Comparison of ENCODE assay signal across 8 mouse cellular contexts in the genomic region with DNA sequence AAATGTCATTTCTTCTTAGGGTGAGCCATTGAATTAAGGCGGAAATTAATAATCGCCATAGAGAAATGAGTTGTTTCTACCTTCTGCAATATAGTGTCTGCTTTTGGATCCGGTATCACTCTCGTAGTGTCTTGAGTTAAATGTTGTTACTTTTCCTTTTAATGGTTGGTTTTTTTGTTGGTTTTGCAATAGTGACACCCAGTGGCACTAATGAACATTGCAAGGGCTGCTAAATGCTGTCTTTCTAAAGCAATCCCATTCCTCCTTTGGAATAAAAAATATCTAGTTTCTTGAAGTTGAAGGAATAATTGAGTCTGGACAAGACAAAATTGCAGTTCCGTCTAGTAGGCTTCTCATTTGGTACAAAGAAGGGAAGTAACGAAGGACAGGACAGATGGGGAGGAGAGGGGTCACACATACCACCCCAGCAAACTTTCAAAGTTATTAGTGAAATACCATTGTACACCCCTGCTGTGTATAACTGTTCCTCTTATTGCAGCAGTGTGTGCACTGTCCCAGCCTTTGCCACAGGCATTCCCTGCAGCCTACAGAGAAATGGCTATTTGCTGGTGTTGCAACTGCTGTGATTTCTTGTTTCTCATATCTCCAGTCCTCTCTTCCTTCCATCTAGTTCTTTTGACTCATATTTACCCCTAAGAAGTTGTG.
DNase-seq lines count a peak whose midpoint lies in the region; ATAC-seq lines count a peak whose summit lies in the region.

No protein-coding gene starts in this region.

- peak overlapping the region; percentile 27; the same call in 1 of the 2 replicates for H3K4me2 ChIP-seq in liver, embryonic 11.5 days
- H3K4me2 ChIP-seq in liver, embryonic 12.5 days = no peak overlapping the region
- no peak overlapping the region for H3K4me2 ChIP-seq in forebrain, embryonic 12.5 days

- no peaks in the 10 kb centered on the region for H3K9me3 ChIP-seq in liver, embryonic 11.5 days (ENCODE audit: control insufficient read depth, low read length)
- H3K9me3 ChIP-seq in liver, embryonic 12.5 days (replicated peaks) = no peaks in the 10 kb centered on the region
- H3K9me3 ChIP-seq in forebrain, embryonic 12.5 days = no peaks in the 10 kb centered on the region

- no peak overlapping the region for H3K4me3 ChIP-seq in liver, embryonic 11.5 days (ENCODE audit: low read depth, low read length)
- no peak overlapping the region for H3K4me3 ChIP-seq in liver, embryonic 12.5 days
- no peak overlapping the region for H3K4me3 ChIP-seq in forebrain, embryonic 12.5 days (replicated peaks)

- DNase-seq in liver, embryonic 11.5 days (ENCODE audit: low spot score) = no peak
- DNase-seq in adrenal gland, postnatal 36 days = peak; percentile 50 to 63
- DNase-seq in layer of hippocampus, adult 9-11 months = peak; percentile 61
- DNase-seq in skeletal muscle tissue, adult 2 months (ENCODE audit: low read depth, low spot score) = peak; percentile 40

- no peak for ATAC-seq in liver, embryonic 11.5 days (replicated peaks; ENCODE audit: low FRiP score)
- ATAC-seq in liver, embryonic 12.5 days = no peak
- ATAC-seq in forebrain, embryonic 12.5 days (ENCODE audit: low FRiP score) = 0 out of 2 replicates have a peak, but pooled peaks have one; percentile 49
- ATAC-seq in hematopoietic stem cell, adult 5-6 weeks (replicated peaks in 1 of 2; ENCODE audit: insufficient read depth in 1 of 2, low FRiP score in 2 of 2, low TSS enrichment in 1 of 2, low read depth in 1 of 2, poor library complexity in 2 of 2, severe bottlenecking in 2 of 2) = peak; percentile 60 to 72; a peak in 1 of 4 replicates
- peak; percentile 88 for ATAC-seq in megakaryocyte progenitor cell, adult 5-6 weeks (replicated peaks; ENCODE audit: poor library complexity)

- H3K36me3 ChIP-seq in liver, embryonic 11.5 days (ENCODE audit: control insufficient read depth, insufficient read depth, low read length) = no peaks in the 10 kb centered on the region
- no peaks in the 10 kb centered on the region for H3K36me3 ChIP-seq in liver, embryonic 12.5 days
- no peaks in the 10 kb centered on the region for H3K36me3 ChIP-seq in forebrain, embryonic 12.5 days (replicated peaks)

- 31% methylated on average over 6 of the region's 6 CpGs for WGBS in liver, embryonic 11.5 days
- 28% methylated on average over 6 of the region's 6 CpGs for WGBS in liver, embryonic 12.5 days (ENCODE audit: insufficient replicate concordance)
- WGBS in forebrain, embryonic 12.5 days = 34% methylated on average over 6 of the region's 6 CpGs

- no peak overlapping the region for H3K9ac ChIP-seq in liver, embryonic 11.5 days (ENCODE audit: low read depth, low read length)
- H3K9ac ChIP-seq in liver, embryonic 12.5 days = no peak overlapping the region
- no peak overlapping the region for H3K9ac ChIP-seq in forebrain, embryonic 12.5 days

- no peaks in the 10 kb centered on the region for H3K4me1 ChIP-seq in liver, embryonic 11.5 days (replicated peaks; ENCODE audit: control insufficient read depth, insufficient read depth, low read length)
- no peaks in the 10 kb centered on the region for H3K4me1 ChIP-seq in liver, embryonic 12.5 days
- peaks cover 3% of the 10 kb centered on the region; the same call in 1 of the 2 replicates for H3K4me1 ChIP-seq in forebrain, embryonic 12.5 days

- no peak overlapping the region for H3K27ac ChIP-seq in liver, embryonic 11.5 days (ENCODE audit: low read depth, low read length)
- H3K27ac ChIP-seq in liver, embryonic 12.5 days = no peak overlapping the region
- H3K27ac ChIP-seq in forebrain, embryonic 12.5 days = no peak overlapping the region

- no peaks in the 10 kb centered on the region for H3K27me3 ChIP-seq in liver, embryonic 11.5 days (replicated peaks; ENCODE audit: control insufficient read depth, insufficient read depth, low read length)
- H3K27me3 ChIP-seq in liver, embryonic 12.5 days (replicated peaks) = no peaks in the 10 kb centered on the region
- no peaks in the 10 kb centered on the region for H3K27me3 ChIP-seq in forebrain, embryonic 12.5 days

Comparison
In these comparisons a context has a peak if more than half of its experiments do, and no peak if none do; other contexts are left out.
1. ATAC-seq: peak in forebrain, embryonic 12.5 days (single experiment), hematopoietic stem cell, adult 5-6 weeks (2 of 2) and megakaryocyte progenitor cell, adult 5-6 weeks (single experiment); none in liver, embryonic 11.5 days (single experiment) and liver, embryonic 12.5 days (single experiment).